Comparison of ENCODE assay signal across 23 mouse cellular contexts in the genomic region with DNA sequence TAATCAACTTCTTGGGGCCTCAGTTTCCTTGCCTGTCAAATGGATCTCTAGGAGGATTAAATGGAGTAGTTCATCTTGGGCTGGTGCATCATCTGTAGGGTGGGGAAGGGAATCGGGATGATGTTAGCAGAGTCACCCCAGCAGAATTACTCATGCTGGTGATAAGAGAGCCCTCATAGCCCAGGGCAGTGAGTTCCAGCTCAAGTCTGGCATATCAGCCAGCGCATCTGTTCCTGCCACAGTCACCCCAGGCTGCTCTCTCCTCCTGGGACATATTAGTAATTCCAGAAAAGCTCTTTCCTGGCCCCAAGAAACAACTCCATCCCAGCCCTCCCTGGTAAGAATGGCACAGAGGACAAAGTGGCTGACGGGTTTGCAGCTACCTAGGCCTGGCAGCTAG.
"Had no signal": no experiment of that assay in that cellular context is flagged by ENCODE, and none has a peak within 500 bp of the region (broad histone marks: within the 10 kb centered on the region; RNA-seq: fewer than 3 reads in every experiment).

No protein-coding gene starts in this region.

- H3K36me3 ChIP-seq: embryonic facial prominence, embryonic 10.5 days; embryonic facial prominence, embryonic 12.5 days; embryonic facial prominence, embryonic 13.5 days; embryonic facial prominence, embryonic 15.5 days; forebrain, embryonic 10.5 days; forebrain, embryonic 12.5 days; forebrain, embryonic 15.5 days had no signal

- H3K4me3 ChIP-seq: embryonic facial prominence, embryonic 10.5 days; embryonic facial prominence, embryonic 12.5 days; embryonic facial prominence, embryonic 13.5 days; embryonic facial prominence, embryonic 15.5 days; erythroblast, embryonic 14.5 days; forebrain, embryonic 10.5 days; forebrain, embryonic 12.5 days; forebrain, embryonic 13.5 days; forebrain, embryonic 15.5 days; gastrocnemius, adult 2 months; heart, adult 2 months had no signal

- H3K4me1 ChIP-seq: embryonic facial prominence, embryonic 12.5 days; embryonic facial prominence, embryonic 13.5 days; embryonic facial prominence, embryonic 15.5 days had no signal

- H3K27ac ChIP-seq: embryonic facial prominence, embryonic 10.5 days; embryonic facial prominence, embryonic 12.5 days; embryonic facial prominence, embryonic 13.5 days; embryonic facial prominence, embryonic 15.5 days; forebrain, embryonic 10.5 days; forebrain, embryonic 12.5 days; forebrain, embryonic 13.5 days; forebrain, embryonic 15.5 days; gastrocnemius, adult 2 months; heart, adult 2 months had no signal

- H3K4me2 ChIP-seq: embryonic facial prominence, embryonic 12.5 days; embryonic facial prominence, embryonic 13.5 days; embryonic facial prominence, embryonic 15.5 days; forebrain, embryonic 12.5 days; forebrain, embryonic 13.5 days; forebrain, embryonic 15.5 days had no signal

- DNase-seq: cerebellum, adult 9-11 months; cerebellum, postnatal 10 days; cerebellum, postnatal 14 days; cerebellum, postnatal 36 days; embryo, embryonic 11 days; forebrain, postnatal 0 days; gastrocnemius, adult 2 months; gastrocnemius, postnatal 10 days; gastrocnemius, postnatal 14 days; gastrocnemius, postnatal 25 days; gastrocnemius, postnatal 36 days; heart, adult 11 months; heart, adult 18-20 months; heart, adult 2 months had no signal

- H3K9me3 ChIP-seq: embryonic facial prominence, embryonic 10.5 days; embryonic facial prominence, embryonic 12.5 days; embryonic facial prominence, embryonic 13.5 days; embryonic facial prominence, embryonic 15.5 days; forebrain, embryonic 10.5 days; forebrain, embryonic 12.5 days; forebrain, embryonic 13.5 days; forebrain, embryonic 15.5 days had no signal

- H3K27me3 ChIP-seq: embryonic facial prominence, embryonic 12.5 days; embryonic facial prominence, embryonic 13.5 days; embryonic facial prominence, embryonic 15.5 days; forebrain, embryonic 12.5 days; forebrain, embryonic 13.5 days; forebrain, embryonic 15.5 days had no signal

- H3K9ac ChIP-seq: embryonic facial prominence, embryonic 12.5 days; embryonic facial prominence, embryonic 13.5 days; embryonic facial prominence, embryonic 15.5 days; forebrain, embryonic 12.5 days; forebrain, embryonic 13.5 days; forebrain, embryonic 15.5 days; forebrain, postnatal 0 days had no signal
